Mouse (Mus musculus) kidney, adult 2 months (tissue): ENCODE results near the gene Rnft2. TPM values are rescaled to one million over a fixed set of nuclear protein-coding genes. Genes with fewer than 3 reads are reported as not detected.
A peak's percentile ranks its signal among the peaks of the same experiment; 100 is the strongest.

Experiments
- DNase-seq: peaks from one replicate; pipeline ENCODE4 v3.0.0; 2021
- H3K27ac ChIP-seq: fragments of 200-500 bp; 2 replicates; pipeline ENCODE4 v1.5.1; 2012; ENCODE audit warnings: low read depth, low read length, control low read depth, inconsistent platforms; ENCODE audit not compliant: insufficient read depth
- H3K27me3 ChIP-seq: fragments of 200-500 bp; replicated peaks from 2 replicates; pipeline ENCODE4 v1.6.1; 2012; ENCODE audit warnings: mild to moderate bottlenecking, moderate library complexity, low read length, inconsistent platforms; ENCODE audit not compliant: control insufficient read depth, insufficient read depth
- H3K36me3 ChIP-seq: fragments of 200-500 bp; 2 replicates; pipeline ENCODE4 v1.6.1; 2012; ENCODE audit warnings: mild to moderate bottlenecking, moderate library complexity, low read length, inconsistent platforms; ENCODE audit not compliant: control insufficient read depth, insufficient read depth
- H3K4me1 ChIP-seq: fragments of 200-500 bp; 2 replicates; pipeline ENCODE4 v1.6.1; 2011; ENCODE audit warnings: low read length; ENCODE audit not compliant: control insufficient read depth, insufficient read depth
- H3K4me3 ChIP-seq: fragments of 200-500 bp; 2 replicates; pipeline ENCODE4 v1.5.1; 2011; ENCODE audit warnings: mild to moderate bottlenecking, low read depth, low read length, control low read depth; ENCODE audit not compliant: insufficient read depth
- CTCF ChIP-seq: fragments of 200-500 bp; conservative IDR thresholded peaks from 2 replicates; pipeline ENCODE4 v1.5.1; 2011; ENCODE audit warnings: low read depth, mild to moderate bottlenecking, control low read depth, low read length, moderate library complexity, mixed read lengths; ENCODE audit not compliant: insufficient read depth, insufficient read length
- POLR2A ChIP-seq: fragments of 200-500 bp; IDR thresholded peaks from one replicate; pipeline ENCODE4 v1.6.1; 2011; ENCODE audit warnings: low read depth, low read length, control low read depth
- WGBS: fragments of 180-500 bp; shearing (Covaris S2); methylation state at CpG from one replicate; pipeline ENCODE4 v1.1.7; 2018; 5-methylcytosine and 5-hydroxymethylcytosine counted together
- polyA plus RNA-seq: library from polyadenylated mRNA; depleted of rRNA; stranded (reverse); fragments of >200 nt; gene quantifications from 2 replicates; pipeline ENCODE4 v1.2.3, GENCODE M21; 2012

Rnft2 gene
- polyA plus RNA-seq, 1 experiment, result 1.8 TPM

DNA sequence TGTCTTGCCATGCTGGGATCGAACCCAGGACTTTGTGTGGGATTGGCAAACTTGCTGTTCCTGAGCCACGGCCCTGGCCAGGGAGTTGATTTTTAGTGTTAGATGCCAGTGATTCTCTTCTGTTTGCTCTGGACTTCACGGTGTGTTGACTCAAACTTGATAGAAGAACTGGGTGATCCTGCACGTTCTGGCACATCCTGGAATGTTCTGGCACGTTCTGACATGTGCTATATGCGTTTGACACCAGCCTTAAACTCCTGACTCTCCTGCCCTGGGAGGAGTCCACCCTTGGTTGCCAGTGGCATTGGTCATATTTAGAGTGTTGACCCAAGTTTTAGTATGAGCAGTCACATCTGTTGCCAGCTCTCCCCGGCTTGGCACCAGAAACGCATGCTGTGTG is 17.5 kb upstream of the Rnft2 start:
- TF ChIP-seq CTCF (no peak), POLR2A (no peak)
- no peaks in the 10 kb centered on the region for H3K27me3 ChIP-seq
- H3K27ac ChIP-seq, result no peak overlapping the region
- H3K36me3 ChIP-seq, result no peaks in the 10 kb centered on the region
- peaks cover 8% of the 10 kb centered on the region; the same call in 1 of the 2 replicates for H3K4me1 ChIP-seq
- DNase-seq, result no peak
- H3K4me3 ChIP-seq, result no peak overlapping the region
- WGBS, result 76% methylated on average over 8 of the region's 8 CpGs

DNA sequence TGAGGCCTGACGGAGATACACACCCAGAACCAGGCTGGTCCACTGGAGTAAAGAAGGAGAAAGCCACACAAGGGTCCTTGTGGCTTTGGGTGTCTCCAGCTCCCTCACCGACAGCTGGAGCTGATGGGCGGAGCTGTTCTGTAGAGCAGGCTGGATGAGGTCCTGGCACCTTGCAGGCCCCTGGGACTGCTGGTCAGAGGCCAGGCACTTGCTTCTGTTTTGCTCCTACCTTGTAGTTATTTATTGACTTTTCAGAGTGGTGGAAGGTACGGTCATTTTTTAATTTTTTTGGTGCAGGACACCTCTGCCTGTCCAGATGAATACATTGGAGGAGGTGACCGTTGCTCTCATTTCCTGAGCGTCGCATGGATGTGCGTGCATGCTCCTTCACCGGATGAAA is 16.3 kb upstream of the Rnft2 start:
- DNase-seq, result peak; percentile 88
- Histone ChIP-seq H3K4me3 (no peak overlapping the region), H3K27me3 (no peaks in the 10 kb centered on the region), H3K4me1 (peaks cover 8% of the 10 kb centered on the region; the same call in 1 of the 2 replicates), H3K27ac (no peak overlapping the region), H3K36me3 (no peaks in the 10 kb centered on the region)
- TF ChIP-seq CTCF (no peak), POLR2A (no peak)
- 73% methylated on average over 9 of the region's 9 CpGs for WGBS

GRCm38 (mm10) chr5:118260642-118261041 is 15.7 kb upstream of the Rnft2 start:
- no peaks in the 10 kb centered on the region for H3K36me3 ChIP-seq
- WGBS, result 93% methylated on average over 11 of the region's 11 CpGs
- no peak overlapping the region for H3K27ac ChIP-seq
- TF ChIP-seq CTCF (no peak), POLR2A (no peak)
- H3K4me1 ChIP-seq, result peaks cover 8% of the 10 kb centered on the region; the same call in 1 of the 2 replicates
- no peak overlapping the region for H3K4me3 ChIP-seq
- H3K27me3 ChIP-seq, result no peaks in the 10 kb centered on the region
- DNase-seq, result no peak

GRCm38 (mm10) chr5:118260055-118260454 is 15.1 kb upstream of the Rnft2 start:
- H3K27ac ChIP-seq, result no peak overlapping the region
- no peak for TF ChIP-seq POLR2A
- TF ChIP-seq CTCF, result no peak
- no peaks in the 10 kb centered on the region for H3K36me3 ChIP-seq
- WGBS, result 76% methylated on average over 10 of the region's 10 CpGs
- no peak overlapping the region for H3K4me3 ChIP-seq
- H3K27me3 ChIP-seq, result no peaks in the 10 kb centered on the region
- peaks cover 8% of the 10 kb centered on the region; the same call in 1 of the 2 replicates for H3K4me1 ChIP-seq
- DNase-seq, result no peak

GRCm38 (mm10) chr5:118259636-118260035 is 14.7 kb upstream of the Rnft2 start:
- Histone ChIP-seq H3K4me1 (peaks cover 8% of the 10 kb centered on the region; the same call in 1 of the 2 replicates), H3K27ac (no peak overlapping the region), H3K27me3 (no peaks in the 10 kb centered on the region), H3K4me3 (no peak overlapping the region), H3K36me3 (no peaks in the 10 kb centered on the region)
- 81% methylated on average over 6 of the region's 6 CpGs for WGBS
- no peak for TF ChIP-seq POLR2A
- no peak for DNase-seq

DNA sequence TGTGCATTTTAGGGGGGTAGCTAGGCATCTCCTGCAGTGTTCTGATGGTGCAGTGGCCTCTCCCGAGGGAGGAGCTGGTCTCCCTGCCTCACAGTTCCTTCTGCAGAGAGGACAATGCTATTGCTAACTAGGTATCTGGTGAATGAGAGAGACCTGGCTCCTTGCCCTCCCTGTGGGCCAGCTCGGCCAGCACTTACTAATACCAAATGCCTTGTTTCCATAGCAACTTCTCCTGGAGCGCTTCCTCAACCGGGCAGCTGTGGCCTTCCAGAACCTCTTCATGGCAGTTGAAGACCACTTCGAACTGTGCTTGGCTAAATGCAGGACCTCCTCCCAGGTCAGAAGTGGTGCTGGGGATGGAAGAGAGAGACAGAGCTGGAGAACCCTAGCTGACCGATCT is 14.2 kb upstream of the Rnft2 start:
- no peak overlapping the region for H3K27ac ChIP-seq
- peaks cover 8% of the 10 kb centered on the region; the same call in 1 of the 2 replicates for H3K4me1 ChIP-seq
- WGBS, result 69% methylated on average over 6 of the region's 6 CpGs
- TF ChIP-seq POLR2A (no peak), CTCF (no peak)
- no peaks in the 10 kb centered on the region for H3K27me3 ChIP-seq
- H3K4me3 ChIP-seq, result no peak overlapping the region
- no peaks in the 10 kb centered on the region for H3K36me3 ChIP-seq
- DNase-seq, result peak; percentile 32

- Histone ChIP-seq H3K4me1 (peaks cover 8% of the 10 kb centered on the region; the same call in 1 of the 2 replicates), H3K36me3 (no peaks in the 10 kb centered on the region), H3K27me3 (no peaks in the 10 kb centered on the region), H3K4me3 (no peak overlapping the region), H3K27ac (no peak overlapping the region)
- WGBS, result 95% methylated on average over 4 of the region's 4 CpGs
- TF ChIP-seq CTCF (peak; percentile 34; the same call in 1 of the 2 replicates), POLR2A (no peak)
- no peak for DNase-seq
Measured at GRCm38 (mm10) chr5:118256981-118257380, 12.1 kb upstream of the Rnft2 start.
